Mouse (Mus musculus) adrenal gland, adult 8-10 months (tissue): Measurements from ENCODE around the gene Pgm1. TPM values are rescaled to one million over a fixed set of nuclear protein-coding genes. Genes with fewer than 3 reads are reported as not detected.
A peak's percentile ranks its signal among the peaks of the same experiment; 100 is the strongest.

Experiments
- DNase-seq: peaks from one replicate; pipeline ENCODE4 v3.0.0; 2022
- total RNA-seq, 4 experiments: library from RNA; stranded (reverse); gene quantifications; 2 replicates each; pipeline ENCODE4 v1.2.4; 2022

The Pgm1 gene
- total RNA-seq, 4 experiments from 2014 or later, result 52.8 to 108 (median 81.8) TPM

DNA sequence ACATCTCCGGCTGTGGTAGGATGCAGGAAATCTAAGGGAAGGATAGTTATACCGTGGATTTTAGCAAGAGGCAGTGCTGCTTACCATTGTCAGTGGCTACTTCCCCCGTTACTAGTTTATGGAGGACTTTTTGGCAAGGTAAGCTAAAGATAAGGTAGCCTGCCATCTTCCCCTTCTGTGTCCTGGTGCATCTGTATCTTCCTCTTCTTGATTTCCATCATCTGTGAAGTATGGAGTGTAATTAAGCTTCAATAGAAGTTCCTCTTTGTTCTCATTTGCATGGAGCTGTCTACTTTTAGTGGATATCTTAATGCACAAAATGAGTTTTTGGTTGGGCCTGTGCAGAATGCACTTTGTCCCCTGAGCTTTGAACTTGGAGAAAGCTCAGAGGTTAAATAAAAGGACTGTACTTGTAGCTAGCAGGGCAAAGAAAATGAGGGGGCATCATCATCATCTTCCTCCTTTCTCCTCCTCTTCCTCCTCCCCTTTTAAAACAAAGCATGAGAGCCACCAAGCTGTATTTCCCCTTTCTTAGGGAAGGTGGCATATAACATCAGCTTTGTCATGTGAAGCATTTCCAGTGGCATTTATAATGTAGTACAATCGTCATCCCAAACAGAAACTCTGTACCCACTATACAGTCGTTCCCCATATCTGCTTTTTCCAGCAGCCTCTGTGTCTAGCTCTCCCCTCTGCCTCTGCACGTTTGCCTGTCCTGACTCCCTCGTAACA, 29.0 kb downstream of the Pgm1 start:
- DNase-seq, result no peak

DNA sequence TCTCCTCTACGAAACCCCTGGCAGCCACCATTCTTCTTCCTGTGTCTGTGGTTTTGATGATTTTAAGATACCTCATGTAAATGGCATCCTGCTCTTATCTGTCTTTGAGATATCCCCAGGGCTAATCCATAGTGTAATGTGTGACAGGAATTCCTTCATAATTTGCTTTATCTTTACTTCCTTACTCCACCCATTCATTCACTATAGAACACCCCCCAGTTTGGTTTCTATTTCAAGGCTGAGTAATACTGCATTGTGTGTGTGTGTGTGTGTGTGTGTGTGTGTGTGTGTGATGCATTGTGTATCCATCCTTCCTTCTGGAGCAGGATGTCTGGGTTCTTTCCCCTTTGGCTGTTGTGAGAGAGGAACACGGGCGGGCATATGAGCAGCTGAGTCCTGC, 30.1 kb downstream of the Pgm1 start:
- DNase-seq, result no peak

DNA sequence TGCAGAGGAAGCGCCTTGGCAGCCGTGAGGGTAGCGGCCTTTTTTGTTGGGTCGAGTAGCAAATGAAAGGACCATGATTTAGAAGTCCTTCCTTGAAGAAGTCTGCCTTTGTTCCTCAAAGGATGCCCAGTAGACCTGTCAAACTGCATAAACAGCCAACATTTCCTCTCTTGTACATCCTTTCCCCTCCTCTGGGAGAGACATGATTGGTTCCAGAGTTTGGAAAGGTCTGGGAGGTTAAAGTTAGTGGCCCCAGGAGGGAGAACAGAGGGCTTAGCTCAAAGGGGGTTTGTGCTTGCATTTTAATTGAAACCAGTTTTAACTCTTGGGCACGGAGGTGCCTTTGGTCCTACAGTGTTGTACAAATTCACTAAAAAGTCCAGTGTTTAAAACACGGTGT, 37.3 kb downstream of the Pgm1 start:
- no peak for DNase-seq

DNA sequence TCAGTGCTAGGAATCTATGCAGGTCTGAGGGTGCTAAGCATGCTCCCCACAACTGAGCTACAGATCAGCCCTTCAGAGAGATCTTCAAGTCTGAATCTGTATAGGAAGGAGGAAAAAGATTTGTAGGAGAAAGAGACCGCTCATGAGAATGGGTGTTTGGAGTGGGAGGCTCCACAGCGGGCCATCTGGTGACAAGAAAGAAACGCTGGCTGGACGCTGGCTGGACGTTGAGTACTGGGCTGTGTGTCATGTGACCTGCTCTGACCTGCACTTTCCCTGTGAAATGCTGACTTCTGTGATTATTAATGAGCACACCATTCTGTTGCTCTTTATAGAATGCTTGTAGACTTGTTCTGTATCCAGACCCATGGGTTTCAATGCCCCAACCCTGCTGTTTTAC, 40.1 kb downstream of the Pgm1 start:
- DNase-seq, result no peak

DNA sequence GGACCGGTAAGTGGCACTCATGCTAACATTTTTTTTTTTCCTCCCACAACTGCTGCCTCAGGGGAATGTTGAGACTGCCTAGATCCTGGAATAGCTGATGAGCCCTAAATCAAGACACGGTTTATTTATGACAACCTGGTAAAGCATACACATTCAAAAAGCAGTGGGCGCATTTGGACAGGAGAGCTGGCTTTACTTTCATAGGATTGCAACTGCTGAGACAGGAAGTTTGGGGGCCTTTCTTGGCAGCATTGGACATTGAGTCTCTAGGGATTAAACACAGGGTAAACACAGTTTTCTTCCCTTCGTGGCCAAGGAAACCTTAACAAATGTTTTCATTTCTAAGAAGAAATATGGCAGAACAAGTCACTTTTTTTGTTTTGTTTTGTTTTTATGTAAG, 40.9 kb downstream of the Pgm1 start:
- no peak for DNase-seq

DNA sequence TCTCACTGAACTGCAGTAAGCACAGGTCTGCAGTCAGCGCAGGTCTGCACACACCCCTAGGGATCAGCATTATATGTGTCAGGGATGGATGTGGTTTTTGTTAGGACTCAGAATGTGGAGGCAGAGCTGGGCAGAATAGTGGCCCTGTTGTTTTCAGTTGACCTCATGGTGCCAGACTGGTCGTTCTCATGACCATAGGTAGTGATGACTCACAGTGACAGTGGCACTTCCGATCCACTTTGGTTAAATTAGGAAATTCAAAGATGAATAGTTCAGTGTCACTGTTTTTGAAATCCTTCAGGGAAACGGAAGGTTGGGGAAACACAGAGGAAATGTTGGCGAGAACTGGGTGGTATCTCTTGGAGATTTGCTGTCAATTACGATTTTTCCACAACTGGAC, 43.7 kb downstream of the Pgm1 start:
- DNase-seq, result no peak

DNA sequence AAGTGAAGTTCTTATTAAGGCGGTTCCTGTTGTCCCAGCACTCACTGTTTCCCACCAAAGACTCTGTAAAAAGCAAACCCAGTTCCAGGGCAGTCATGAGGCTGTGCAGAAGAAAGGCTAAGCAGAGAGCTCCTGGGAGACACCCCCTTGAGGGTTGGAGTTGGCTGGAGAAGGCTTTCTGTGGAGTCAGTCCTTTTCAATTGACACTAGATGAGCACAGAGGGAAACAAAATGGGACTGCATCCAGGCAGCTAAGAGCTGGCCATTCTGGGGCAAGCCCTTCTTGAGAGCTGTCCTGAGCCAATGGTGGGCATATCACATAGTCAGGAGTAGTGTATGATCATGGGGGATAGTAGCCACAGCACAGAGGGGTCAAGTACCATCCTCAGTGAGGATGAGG, 44.7 kb downstream of the Pgm1 start:
- no peak for DNase-seq

DNA sequence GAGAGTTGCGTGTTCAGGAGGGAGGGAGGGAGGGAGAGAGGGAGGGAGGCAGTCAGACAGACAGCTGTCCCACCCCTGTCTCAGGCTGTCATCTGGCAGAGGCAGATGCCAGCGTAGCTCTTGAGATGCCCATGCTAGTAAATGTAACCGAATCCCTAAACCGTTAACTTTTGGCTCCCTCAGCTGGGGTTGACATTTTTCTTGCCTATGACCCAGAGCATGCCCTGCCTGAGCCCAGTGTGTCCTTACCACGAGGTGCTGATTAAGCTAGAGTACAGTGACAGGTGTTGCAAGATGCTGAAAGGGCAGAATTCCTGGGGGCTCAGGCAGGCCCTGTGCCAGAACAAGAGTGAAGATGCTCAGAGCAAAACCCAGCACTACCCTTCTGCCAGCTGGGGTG, 45.2 kb downstream of the Pgm1 start:
- no peak for DNase-seq

DNA sequence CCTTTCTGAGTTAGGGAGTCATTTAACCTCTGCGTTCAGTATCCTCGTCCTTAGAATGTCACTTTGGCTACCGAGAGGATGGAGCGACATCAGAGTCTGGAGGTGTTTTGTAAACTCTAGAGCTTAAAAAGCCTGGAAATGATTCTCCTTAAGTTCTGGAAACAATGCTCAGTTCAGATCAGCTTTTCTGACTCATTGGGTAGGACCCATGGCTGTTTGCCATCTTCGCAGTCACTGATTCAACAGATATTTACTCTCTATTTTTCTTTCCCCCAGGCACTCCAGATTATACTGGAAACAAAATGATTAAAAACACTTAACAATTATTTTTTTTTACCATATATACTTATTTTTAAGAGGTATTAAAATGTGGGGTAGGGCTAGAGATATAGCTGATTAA, 50.1 kb downstream of the Pgm1 start:
- no peak for DNase-seq

DNA sequence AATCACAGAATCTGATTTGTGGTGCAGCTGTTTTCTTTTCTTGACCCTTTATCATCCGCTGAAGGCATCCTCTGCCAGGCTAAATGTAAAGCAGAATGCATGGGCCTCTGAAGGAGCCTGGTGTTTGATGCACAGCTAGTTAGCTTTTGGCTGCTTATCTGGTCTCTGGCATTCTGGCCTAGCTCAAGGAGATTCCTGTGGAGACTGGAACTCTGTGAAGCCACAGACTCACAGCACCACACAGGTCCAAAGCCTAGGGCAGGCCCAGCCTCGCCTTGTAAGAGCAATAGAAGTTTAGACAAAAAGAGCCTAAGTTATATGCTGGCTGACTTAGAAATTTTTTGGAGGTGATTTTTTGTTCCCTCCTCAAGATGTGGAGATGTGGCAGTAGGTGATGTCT, 52.0 kb downstream of the Pgm1 start:
- no peak for DNase-seq

DNA sequence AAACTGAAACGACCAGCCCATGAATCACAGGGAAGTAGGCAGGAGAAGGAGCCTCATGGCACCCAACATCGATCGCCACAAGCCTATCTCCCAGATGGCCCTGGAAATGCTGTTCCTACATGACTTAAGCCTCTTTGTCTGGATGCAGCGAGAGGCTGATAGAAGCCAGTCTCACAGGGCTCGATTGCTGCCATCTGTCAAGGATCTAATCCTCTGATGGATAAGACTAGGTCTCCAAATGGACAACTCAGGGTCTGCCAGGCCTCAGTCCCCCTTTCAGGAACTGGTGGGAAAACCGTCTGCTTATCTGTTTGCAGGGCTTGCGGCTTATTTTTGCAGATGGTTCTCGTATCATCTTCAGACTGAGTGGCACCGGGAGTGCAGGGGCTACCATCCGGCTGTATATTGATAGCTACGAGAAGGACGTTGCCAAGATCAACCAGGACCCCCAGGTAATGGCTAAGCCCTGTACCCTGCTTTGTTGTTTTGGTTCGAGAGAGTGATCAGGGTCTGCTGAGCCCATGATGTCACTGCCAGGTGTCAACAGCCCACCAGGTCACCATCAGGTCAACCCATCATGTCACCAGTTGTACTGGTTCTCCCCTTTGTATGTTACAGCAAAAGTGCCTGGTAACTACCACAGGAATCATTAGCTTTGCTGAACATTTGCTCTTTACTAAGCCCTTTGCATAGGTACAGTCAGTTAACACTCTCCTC, 54.6 kb downstream of the Pgm1 start:
- DNase-seq, result no peak

DNA sequence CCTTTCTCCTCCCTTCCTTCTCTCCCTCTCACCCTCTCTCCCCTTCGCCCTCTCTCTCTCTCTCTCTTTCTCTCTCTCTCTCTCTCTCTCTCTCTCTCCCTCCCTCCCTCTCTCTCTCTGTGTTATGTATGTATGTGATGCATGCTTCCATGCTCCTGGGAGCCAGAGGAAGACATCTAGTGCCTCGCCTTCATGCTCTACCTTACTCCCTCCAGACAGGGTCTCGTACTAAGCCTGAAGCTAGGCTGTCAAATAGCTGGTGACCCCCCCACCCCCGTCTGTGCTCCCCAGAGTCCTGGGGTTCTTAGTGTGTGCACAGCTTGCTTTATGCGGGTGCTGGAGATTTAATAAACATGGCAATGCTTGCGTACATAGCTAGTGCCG, 55.1 kb downstream of the Pgm1 start:
- DNase-seq, result no peak

DNA sequence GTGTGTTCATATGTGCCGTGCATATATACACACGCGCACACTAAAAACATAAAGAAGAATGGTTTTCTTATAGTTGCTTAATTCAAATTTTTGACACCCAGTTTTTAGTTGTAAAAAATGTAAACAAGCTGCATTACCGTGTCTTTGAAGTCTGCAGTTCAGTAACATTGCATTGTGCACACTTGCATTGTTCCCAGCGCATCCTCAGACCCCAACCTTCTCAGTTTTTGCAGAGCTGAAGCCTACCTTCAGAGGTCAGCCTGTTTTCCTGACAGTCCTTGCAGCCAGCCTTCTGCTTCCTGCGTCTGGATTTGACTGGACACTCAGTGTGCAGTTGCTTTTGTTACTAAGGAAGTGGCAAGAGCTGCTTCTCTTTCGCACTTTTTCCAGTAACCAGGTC, 55.9 kb downstream of the Pgm1 start:
- no peak for DNase-seq

DNA sequence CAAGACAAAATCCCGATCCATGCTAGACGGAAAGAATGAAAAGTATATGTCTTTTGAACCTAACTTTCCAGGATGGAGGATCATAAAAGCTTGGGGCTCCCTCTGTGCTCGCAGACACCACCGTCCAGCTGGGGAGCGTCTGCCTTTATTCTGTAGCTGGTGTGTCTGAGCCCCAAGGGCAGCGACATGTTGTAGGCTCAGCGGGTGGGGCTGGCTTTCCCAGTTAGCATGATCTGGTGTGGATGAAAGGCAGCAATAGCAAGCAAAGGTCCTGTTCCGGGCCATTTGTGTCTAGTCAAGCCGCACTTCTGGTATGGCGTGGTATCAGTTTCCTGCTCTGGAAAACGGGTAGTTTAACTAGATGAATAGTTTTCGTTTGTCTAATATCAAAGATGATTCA, 56.4 kb downstream of the Pgm1 start:
- no peak for DNase-seq

DNA sequence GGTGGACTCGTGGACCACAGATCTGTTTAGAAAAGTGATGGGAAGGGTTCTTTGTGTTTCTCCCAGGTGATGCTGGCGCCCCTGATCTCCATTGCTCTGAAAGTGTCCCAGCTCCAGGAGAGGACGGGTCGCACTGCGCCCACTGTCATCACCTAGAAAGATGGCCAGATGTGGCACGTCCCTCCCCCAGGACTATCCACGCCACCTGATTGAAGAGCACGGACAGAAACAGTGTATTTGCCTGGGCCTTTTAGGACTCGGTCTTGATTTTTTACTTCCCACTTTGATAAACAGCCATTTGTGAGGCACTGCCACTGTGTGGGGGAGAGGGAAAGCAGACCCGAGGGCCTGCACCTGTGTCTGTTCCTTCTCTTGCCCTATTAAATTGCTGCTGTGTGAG, 57.4 kb downstream of the Pgm1 start:
- no peak for DNase-seq

DNA sequence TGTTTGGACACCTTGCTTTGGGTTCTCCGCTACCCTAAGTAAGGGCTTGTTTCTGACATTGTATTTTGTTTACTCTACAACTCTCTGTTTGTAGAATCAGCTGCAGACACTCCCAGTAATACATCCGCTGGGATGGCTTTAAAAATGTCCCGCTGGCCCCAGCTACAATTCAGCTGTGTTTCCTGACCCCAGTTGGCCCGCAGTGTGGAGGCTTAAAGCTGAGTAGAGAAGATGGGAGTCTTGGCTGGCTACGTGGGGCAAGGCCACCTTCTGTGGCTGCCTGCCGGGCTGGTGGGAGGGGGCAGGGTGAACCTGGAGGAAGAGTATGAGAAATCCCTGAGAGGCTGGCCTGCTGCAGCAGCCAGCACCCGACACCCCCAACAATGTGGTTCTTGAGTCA, 59.6 kb downstream of the Pgm1 start:
- no peak for DNase-seq

DNA sequence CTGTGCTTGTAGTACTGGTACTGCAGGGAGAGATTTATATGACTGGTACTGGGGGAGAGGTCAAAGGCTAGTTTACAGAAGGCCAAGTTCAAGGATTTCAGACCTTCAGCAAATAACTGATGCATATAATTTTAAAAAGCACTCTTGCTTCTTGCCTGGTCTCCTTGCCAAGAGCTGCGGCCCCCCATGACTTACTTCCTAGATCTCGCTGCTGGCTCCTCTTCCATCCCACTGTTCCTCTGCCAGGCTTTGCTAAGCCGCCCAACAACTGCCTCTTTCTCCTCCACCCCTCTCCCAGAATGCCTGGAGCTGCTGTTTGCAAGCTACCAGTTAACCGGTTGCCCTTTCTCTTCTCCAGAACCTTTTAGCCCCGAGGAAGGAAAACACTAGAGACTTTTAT, 71.8 kb downstream of the Pgm1 start:
- DNase-seq, result no peak

DNA sequence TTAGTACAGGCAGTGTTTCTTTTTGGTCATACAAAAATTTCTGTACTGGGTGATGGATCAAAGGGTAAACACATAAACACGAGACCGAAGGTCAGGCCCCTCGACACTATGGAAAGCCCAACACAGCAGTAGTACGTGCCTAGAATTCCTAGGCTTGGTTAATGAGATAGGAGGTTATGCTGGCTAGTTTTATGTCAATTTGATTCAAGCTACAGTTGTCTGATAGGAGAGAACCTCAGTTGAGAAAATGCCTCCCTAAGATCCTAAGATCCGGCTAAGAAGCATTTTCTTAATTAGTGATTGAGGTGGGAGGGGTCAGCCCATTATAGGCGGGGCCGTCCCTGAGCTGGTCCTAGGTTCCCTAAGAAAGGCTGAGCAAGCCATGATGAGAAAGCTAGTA, 72.6 kb downstream of the Pgm1 start:
- no peak for DNase-seq

DNA sequence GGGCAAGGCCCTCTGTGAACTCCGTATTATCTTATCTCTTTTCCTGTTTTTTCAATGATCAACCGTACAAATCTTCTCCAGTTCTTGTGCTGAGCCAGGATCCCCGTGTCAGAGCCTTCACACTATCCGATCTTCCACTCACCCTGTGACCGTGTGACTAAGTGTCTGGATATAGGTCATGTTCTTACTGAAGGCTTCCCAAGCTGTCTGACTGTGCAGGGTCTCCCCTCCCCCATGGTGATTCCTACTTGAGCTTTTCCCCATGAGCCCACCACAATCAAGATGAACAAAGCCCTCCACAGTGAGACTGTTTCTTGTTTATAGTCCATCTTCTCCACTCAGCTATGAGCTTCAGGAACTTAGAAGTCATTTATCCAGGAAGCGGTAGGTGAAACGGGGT, 78.5 kb downstream of the Pgm1 start:
- no peak for DNase-seq

DNA sequence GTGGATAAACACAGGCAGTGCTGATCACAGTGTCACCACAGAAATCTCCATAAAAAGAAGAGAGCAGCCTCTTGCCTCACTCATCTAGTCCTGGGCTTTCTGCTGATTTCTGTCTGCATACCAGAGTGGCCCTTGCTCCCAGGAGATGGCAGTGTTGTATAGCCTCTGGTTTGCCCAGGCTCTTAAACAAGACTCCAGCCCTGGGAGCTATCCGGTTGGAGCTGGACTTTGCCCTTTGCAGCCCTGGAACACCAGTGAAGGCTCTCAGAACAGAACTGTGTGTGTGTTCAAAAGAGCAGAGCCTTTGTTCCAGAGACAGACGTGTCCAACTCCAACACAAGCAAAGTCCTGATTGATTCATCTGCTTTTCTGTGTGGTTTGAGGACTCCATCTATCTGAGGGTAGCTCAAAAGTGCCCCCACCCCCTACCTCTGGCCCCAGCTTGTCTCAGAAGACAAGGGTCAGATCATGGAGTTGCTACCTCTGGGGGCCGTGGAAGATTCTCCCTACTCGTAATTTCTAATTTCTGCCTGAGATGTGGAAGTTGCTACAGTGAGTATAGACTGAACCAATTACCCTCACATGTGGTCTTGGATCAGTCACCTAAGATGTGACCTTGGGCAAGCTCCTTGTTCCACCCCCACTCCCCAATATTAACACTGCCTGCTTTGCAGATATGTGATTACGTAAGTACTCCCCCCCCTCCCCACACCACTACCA, 79.3 kb downstream of the Pgm1 start:
- peak; percentile 76 for DNase-seq

DNA sequence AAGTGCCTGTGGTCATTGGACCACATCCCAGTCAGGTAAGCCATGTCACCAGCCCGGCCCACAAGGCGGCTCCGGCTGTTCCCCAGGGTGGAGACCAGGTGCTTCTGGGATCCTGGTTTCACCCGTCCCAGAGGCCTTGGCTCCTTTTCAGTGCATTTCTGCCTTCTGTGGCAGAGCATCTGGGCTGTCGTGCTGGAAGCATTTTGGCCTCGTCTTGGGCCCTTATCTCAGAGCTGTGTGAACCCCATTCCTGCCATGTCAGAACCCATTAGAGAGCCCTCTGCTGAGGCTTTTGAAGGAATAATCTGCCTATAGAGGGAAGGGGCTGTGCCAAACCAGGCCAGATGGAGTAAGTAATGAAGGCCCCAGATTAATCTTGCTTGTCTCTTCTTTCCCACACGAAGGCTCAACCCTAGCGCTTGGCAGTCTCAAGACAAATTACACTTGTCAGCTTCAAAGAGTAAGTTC, 80.0 kb downstream of the Pgm1 start:
- no peak for DNase-seq

DNA sequence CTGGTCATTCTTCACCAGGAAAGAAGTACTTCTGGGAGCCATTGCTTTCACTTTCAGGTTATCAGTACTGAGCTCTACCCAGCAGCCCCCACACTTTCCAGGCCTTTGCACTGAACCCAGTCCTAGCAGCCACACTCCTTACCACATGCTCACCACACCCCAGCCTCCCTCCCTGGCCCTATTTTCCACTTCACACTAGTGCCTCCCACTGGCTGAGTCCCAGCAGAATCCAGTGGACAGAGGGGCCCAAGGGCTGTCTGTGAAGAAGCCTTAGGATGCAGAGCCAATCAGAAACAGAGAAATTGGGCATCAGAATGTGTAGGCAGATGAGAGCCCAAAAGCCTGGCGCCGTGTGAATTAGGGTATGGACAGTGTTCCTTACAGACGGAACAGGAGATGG, 81.7 kb downstream of the Pgm1 start:
- DNase-seq, result no peak

DNA sequence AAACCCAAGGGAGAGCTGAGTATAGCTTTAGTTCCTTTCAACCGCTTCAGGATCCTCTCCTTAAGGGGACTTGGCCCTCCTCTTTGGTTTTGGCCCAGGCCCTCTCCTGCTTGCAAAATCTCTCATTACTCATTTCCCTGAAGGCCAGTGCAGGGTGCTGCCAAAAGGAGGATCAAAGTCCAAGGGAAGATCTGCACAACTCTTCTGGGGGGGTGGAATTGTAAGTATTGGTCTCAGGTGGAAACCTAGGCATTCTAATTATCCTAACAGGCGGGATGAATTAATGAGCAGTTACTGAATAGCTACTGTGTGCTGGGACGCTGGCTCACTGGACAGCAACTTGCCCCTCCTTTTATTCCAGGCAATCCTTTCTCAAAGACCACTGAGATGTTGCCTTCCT, 82.3 kb downstream of the Pgm1 start:
- DNase-seq, result peak; percentile 77
